In the genomic region with DNA sequence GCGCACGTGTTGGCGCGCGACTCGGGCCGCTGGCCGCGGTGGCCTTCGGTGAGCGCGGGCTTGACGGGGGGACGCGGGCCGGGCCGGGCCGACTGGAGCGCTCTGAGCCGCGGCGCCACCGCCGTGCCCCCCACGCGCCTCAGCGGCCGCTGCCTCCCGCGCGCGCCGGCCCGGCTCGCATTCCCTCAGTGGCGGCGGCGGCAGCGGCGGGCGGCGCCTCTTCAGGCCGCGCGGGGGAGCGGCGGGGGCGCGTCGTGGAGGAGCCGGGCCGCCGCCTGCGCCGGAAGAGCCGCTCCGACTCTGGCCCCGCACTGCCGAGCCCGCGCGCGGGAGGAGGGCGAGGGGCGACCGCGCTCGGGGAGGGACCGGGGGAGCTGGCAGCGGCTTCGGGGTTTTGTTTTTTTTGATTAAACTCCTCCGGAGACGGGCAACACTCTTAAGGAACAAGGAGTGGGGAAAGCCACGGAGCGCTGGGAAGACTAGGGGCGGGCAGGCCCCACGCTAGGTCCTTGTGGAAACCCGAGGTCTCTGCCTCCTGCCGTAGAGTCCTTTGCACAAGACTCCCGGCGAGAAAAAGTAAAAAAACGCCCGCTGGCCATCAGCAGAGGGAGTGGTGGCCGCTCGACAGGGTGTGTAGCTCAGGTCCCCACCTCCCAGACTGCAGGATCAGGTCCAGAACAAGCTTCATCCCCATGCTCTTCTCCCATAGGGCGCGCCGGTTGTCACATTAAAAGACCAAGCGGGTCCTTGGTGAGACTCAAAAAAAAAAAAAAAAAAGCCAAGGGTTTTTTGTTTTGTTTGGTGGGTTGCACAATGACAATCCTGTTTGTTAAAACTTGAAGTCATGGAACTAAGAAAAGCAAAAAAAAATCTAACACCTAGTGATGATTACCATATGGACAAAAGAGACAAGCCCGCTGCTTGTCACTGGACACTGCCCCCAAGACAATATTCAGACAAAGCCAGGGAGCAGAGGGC, we compare ENCODE assay signal across 8 mouse cellular contexts. TPM values are rescaled to one million over a fixed set of nuclear protein-coding genes. Genes with fewer than 3 reads are reported as not detected.
A peak's percentile ranks its signal among the peaks of the same experiment; 100 is the strongest.
DNase-seq lines count a peak whose midpoint lies in the region; ATAC-seq and TF ChIP-seq lines count a peak whose summit lies in the region.

A gene (minus strand): TSS at position 147 of the 978 bp plus-strand sequence.

- H3K9ac ChIP-seq in hindbrain, embryonic 14.5 days: peak within 1 kb of the TSS; percentile 78
- H3K9ac ChIP-seq in limb, embryonic 14.5 days (ENCODE audit: low read depth, low read length, severe bottlenecking): peak within 1 kb of the TSS; percentile 81
- peak within 1 kb of the TSS; percentile 83 for H3K9ac ChIP-seq in midbrain, embryonic 14.5 days (replicated peaks; ENCODE audit: low read length)

- peak within 1 kb of the TSS; percentile 90 for H3K4me2 ChIP-seq in hindbrain, embryonic 14.5 days (replicated peaks)
- H3K4me2 ChIP-seq in limb, embryonic 14.5 days (replicated peaks; ENCODE audit: low read depth, low read length, severe bottlenecking): peak within 1 kb of the TSS; percentile 92
- H3K4me2 ChIP-seq in midbrain, embryonic 14.5 days (ENCODE audit: low read length): peak within 1 kb of the TSS; percentile 63

- H3K27me3 ChIP-seq in hindbrain, embryonic 14.5 days (ENCODE audit: control insufficient read depth, insufficient read depth, low read length): no peaks in the 10 kb centered on the region
- no peaks in the 10 kb centered on the region for H3K27me3 ChIP-seq in limb, embryonic 14.5 days (ENCODE audit: control insufficient read depth, insufficient read depth, low read length)
- H3K27me3 ChIP-seq in midbrain, embryonic 14.5 days (ENCODE audit: control insufficient read depth, insufficient read depth, low read length): no peaks in the 10 kb centered on the region

- under 1% methylated on average over 65 of the region's 90 CpGs for WGBS in hindbrain, embryonic 14.5 days
- 1% methylated on average over 49 of the region's 90 CpGs for WGBS in limb, embryonic 14.5 days
- under 1% methylated on average over 86 of the region's 90 CpGs for WGBS in midbrain, embryonic 14.5 days

- ATAC-seq in hindbrain, embryonic 14.5 days (ENCODE audit: low FRiP score): peak; percentile 79
- peak; percentile 83 for ATAC-seq in limb, embryonic 14.5 days (ENCODE audit: low FRiP score, low read depth)
- ATAC-seq in midbrain, embryonic 14.5 days (ENCODE audit: low FRiP score, low TSS enrichment): peak; percentile 67; the same call in 1 of the 2 replicates

- no peak for DNase-seq in urinary bladder, adult 2 months (ENCODE audit: low spot score)
- DNase-seq in urinary bladder, postnatal 36 days (ENCODE audit: low spot score in 2 of 2): no peak
- peak; percentile 59 to 82 for DNase-seq in cerebellum, adult 18-20 months
- no peak for DNase-seq in gastrocnemius, adult 18-20 months (ENCODE audit: low spot score)
- DNase-seq in hindbrain, embryonic 14.5 days (ENCODE audit: low spot score): peak; percentile 66
- peak; percentile 41 for DNase-seq in limb, embryonic 14.5 days (ENCODE audit: low spot score)
- peak; percentile 88 for DNase-seq in midbrain, embryonic 14.5 days
- peak; percentile 77 for DNase-seq in testis, postnatal 10 days (ENCODE audit: low spot score)

- no peak for TF ChIP-seq POLR2A in limb, embryonic 14.5 days (IDR thresholded peaks at IDR 0.05; ENCODE audit: borderline replicate concordance, extremely low read depth, insufficient read depth, insufficient read length)

- peaks cover 11% of the 10 kb centered on the region; the same call in 1 of the 2 replicates for H3K4me1 ChIP-seq in hindbrain, embryonic 14.5 days (replicated peaks; ENCODE audit: control insufficient read depth, insufficient read depth, low read length)
- peaks cover 7% of the 10 kb centered on the region for H3K4me1 ChIP-seq in limb, embryonic 14.5 days (ENCODE audit: control insufficient read depth, insufficient read depth, low read length)
- peaks cover 18% of the 10 kb centered on the region for H3K4me1 ChIP-seq in midbrain, embryonic 14.5 days (ENCODE audit: control insufficient read depth, insufficient read depth, low read length)

- peaks cover 16% of the 10 kb centered on the region for H3K36me3 ChIP-seq in hindbrain, embryonic 14.5 days (replicated peaks; ENCODE audit: control insufficient read depth, insufficient read depth)
- peaks cover 15% of the 10 kb centered on the region for H3K36me3 ChIP-seq in limb, embryonic 14.5 days (ENCODE audit: control insufficient read depth, insufficient read depth, low read length)
- H3K36me3 ChIP-seq in midbrain, embryonic 14.5 days (ENCODE audit: control insufficient read depth, insufficient read depth, low read length): peaks cover 18% of the 10 kb centered on the region; the same call in 1 of the 2 replicates

- no peaks in the 10 kb centered on the region for H3K9me3 ChIP-seq in hindbrain, embryonic 14.5 days (ENCODE audit: control insufficient read depth, low read length)
- H3K9me3 ChIP-seq in limb, embryonic 14.5 days (ENCODE audit: control insufficient read depth, low read length): no peaks in the 10 kb centered on the region
- H3K9me3 ChIP-seq in midbrain, embryonic 14.5 days (ENCODE audit: control insufficient read depth, low read length): no peaks in the 10 kb centered on the region

- peak within 1 kb of the TSS; percentile 81 for H3K27ac ChIP-seq in hindbrain, embryonic 14.5 days
- H3K27ac ChIP-seq in limb, embryonic 14.5 days (replicated peaks; ENCODE audit: low read depth, low read length): peak within 1 kb of the TSS; percentile 72
- peak within 1 kb of the TSS; percentile 79 for H3K27ac ChIP-seq in midbrain, embryonic 14.5 days (replicated peaks; ENCODE audit: low read depth, low read length)

- H3K4me3 ChIP-seq in hindbrain, embryonic 14.5 days (replicated peaks; ENCODE audit: low read length): peak within 1 kb of the TSS; percentile 67
- peak within 1 kb of the TSS; percentile 67 for H3K4me3 ChIP-seq in limb, embryonic 14.5 days (replicated peaks; ENCODE audit: low read length)
- peak within 1 kb of the TSS; percentile 56 for H3K4me3 ChIP-seq in midbrain, embryonic 14.5 days (replicated peaks; ENCODE audit: low read depth, low read length)

RNA-seq across cellular contexts. Expression of the gene that starts here (rescaled TPM):
- 23.0 and 33.6 TPM in 2 replicates for polyA plus RNA-seq in urinary bladder, adult 2 months (2012; rRNA removed)
- 10 to 100 TPM; 19.6 to 20.9 TPM for total RNA-seq in gastrocnemius, adult 18-20 months (2021)
- 13.5 and 15.1 TPM in 2 replicates for polyA plus RNA-seq in hindbrain, embryonic 14.5 days (2014; fragmentation: Nextera tagmentation; extraction: Ambion mirVana)
- 37.1 and 49.5 TPM in 2 replicates for polyA plus RNA-seq in limb, embryonic 14.5 days (2012; rRNA removed)
- polyA plus RNA-seq in limb, embryonic 14.5 days (2014; fragmentation: Nextera tagmentation; extraction: Ambion mirVana): 8.2 and 10.0 TPM in 2 replicates
- 10.7 and 11.6 TPM in 2 replicates for polyA plus RNA-seq in midbrain, embryonic 14.5 days (2014; fragmentation: Nextera tagmentation; extraction: Ambion mirVana)

Comparison
In these comparisons a context has a peak if more than half of its experiments do, and no peak if none do; other contexts are left out.
1. DNase-seq: peak in cerebellum, adult 18-20 months (2 of 2), hindbrain, embryonic 14.5 days (single experiment), limb, embryonic 14.5 days (single experiment), midbrain, embryonic 14.5 days (single experiment) and testis, postnatal 10 days (single experiment); none in urinary bladder, adult 2 months (single experiment), urinary bladder, postnatal 36 days (0 of 2) and gastrocnemius, adult 18-20 months (single experiment).
2. Peak in every context shown above with its lines, with median percentiles within 50 percentile points of each other: ATAC-seq, H3K27ac ChIP-seq, H3K4me2 ChIP-seq, H3K4me3 ChIP-seq and H3K9ac ChIP-seq.